Mouse (Mus musculus) liver, embryonic 13.5 days (tissue): Measurements from ENCODE around the gene Snai3. TPM values are rescaled to one million over a fixed set of nuclear protein-coding genes. Genes with fewer than 3 reads are reported as not detected.

Experiments used
- ATAC-seq: fragments of 200-750 bp; cut with Nextera tagmentation; 2 replicates; pipeline ENCODE4 v1.8.0; 2017; ENCODE audit warnings: low read depth, mild to moderate bottlenecking, moderate number of reproducible peaks, moderate library complexity
- DNase-seq: peaks from one replicate; pipeline ENCODE4 v3.0.0; 2022
- H3K27ac ChIP-seq: fragments of 300-500 bp; sonication (generic); 2 replicates; pipeline ENCODE4 v1.5.1; 2015; ENCODE audit warnings: moderate library complexity, mild to moderate bottlenecking, inconsistent platforms
- H3K27me3 ChIP-seq: fragments of 300-500 bp; sonication (generic); 2 replicates; pipeline ENCODE4 v1.6.1; 2015; ENCODE audit warnings: mild to moderate bottlenecking, inconsistent platforms
- H3K36me3 ChIP-seq: fragments of 300-500 bp; sonication (generic); 2 replicates; pipeline ENCODE4 v1.6.1; 2015; ENCODE audit warnings: mild to moderate bottlenecking, inconsistent platforms
- H3K4me1 ChIP-seq: fragments of 300-500 bp; sonication (generic); replicated peaks from 2 replicates; pipeline ENCODE4 v1.6.1; 2015; ENCODE audit warnings: inconsistent platforms
- H3K4me2 ChIP-seq: fragments of 300-500 bp; sonication (generic); 2 replicates; pipeline ENCODE4 v1.6.1; 2015; ENCODE audit warnings: inconsistent platforms, mild to moderate bottlenecking, moderate library complexity
- H3K4me3 ChIP-seq: fragments of 300-500 bp; sonication (generic); replicated peaks from 2 replicates; pipeline ENCODE4 v1.5.1; 2015; ENCODE audit warnings: mild to moderate bottlenecking, inconsistent platforms
- H3K9ac ChIP-seq: fragments of 300-500 bp; sonication (generic); 2 replicates; pipeline ENCODE4 v1.6.1; 2015; ENCODE audit warnings: mild to moderate bottlenecking, inconsistent platforms
- H3K9me3 ChIP-seq: fragments of 300-500 bp; sonication (generic); replicated peaks from 2 replicates; pipeline ENCODE4 v1.6.1; 2016; ENCODE audit warnings: inconsistent platforms
- WGBS: fragments of 180-500 bp; shearing (Covaris S2); methylation state at CpG from one replicate; pipeline ENCODE4 v1.1.7; 2015; ENCODE audit not compliant: insufficient replicate concordance; 5-methylcytosine and 5-hydroxymethylcytosine counted together
- polyA plus RNA-seq: library from polyadenylated mRNA; unstranded; fragments of >200 nt; fragmentation: Nextera tagmentation; extraction: Ambion mirVana; gene quantifications from 2 replicates; pipeline ENCODE4 v1.2.1, GENCODE M21; 2015

Gene Snai3
- 0.20 and 0.31 TPM in 2 replicates for polyA plus RNA-seq

GRCm38 (mm10) chr8:122460524-122461472, at the start of gene Snai3:
Gene Snai3, minus strand, starts transcription at chr8:122460733.
- peak; percentile 42 for DNase-seq
- H3K27me3 ChIP-seq: peaks cover 73% of the 10 kb centered on the region

GRCm38 (mm10) chr8:122500856-122501255, 40.3 kb upstream of the Snai3 start:
- H3K4me2 ChIP-seq: no peak overlapping the region
- ATAC-seq (peak; percentile 58), DNase-seq (peak; percentile 67)
- no peak overlapping the region for H3K27ac ChIP-seq
- 43% methylated on average over 10 of the region's 10 CpGs for WGBS
- no peak overlapping the region for H3K9ac ChIP-seq
- no peak overlapping the region for H3K4me3 ChIP-seq
- H3K27me3 ChIP-seq: no peaks in the 10 kb centered on the region
- H3K4me1 ChIP-seq: peaks cover 4% of the 10 kb centered on the region; the same call in 1 of the 2 replicates
- peaks cover 98% of the 10 kb centered on the region for H3K36me3 ChIP-seq
- no peaks in the 10 kb centered on the region for H3K9me3 ChIP-seq

More at GRCm38 (mm10) chr8:122460524-122461472, at the start of gene Snai3:
- Histone ChIP-seq H3K36me3 (no peaks in the 10 kb centered on the region), H3K4me2 (peak within 1 kb of the TSS; percentile 64), H3K9ac (no peak within 1 kb of the TSS), H3K9me3 (no peaks in the 10 kb centered on the region), H3K27ac (no peak within 1 kb of the TSS), H3K4me3 (peak within 1 kb of the TSS; percentile 43), H3K4me1 (peaks cover 55% of the 10 kb centered on the region)
- 5% methylated on average over 56 of the region's 56 CpGs for WGBS
- peak; percentile 63 for ATAC-seq

GRCm38 (mm10) chr8:122497912-122498311, 37.4 kb upstream of the Snai3 start:
- Histone ChIP-seq H3K4me3 (no peak overlapping the region), H3K4me1 (peaks cover 4% of the 10 kb centered on the region; the same call in 1 of the 2 replicates), H3K4me2 (no peak overlapping the region), H3K36me3 (peaks cover 99% of the 10 kb centered on the region), H3K9me3 (no peaks in the 10 kb centered on the region), H3K27me3 (no peaks in the 10 kb centered on the region), H3K27ac (peak overlapping the region; percentile 34; the same call in 1 of the 2 replicates), H3K9ac (no peak overlapping the region)
- no peak for ATAC-seq
- no peak for DNase-seq
- 77% methylated on average over 17 of the region's 17 CpGs for WGBS

- H3K4me3 ChIP-seq: no peak overlapping the region
- H3K36me3 ChIP-seq: peaks cover 99% of the 10 kb centered on the region
- no peak overlapping the region for H3K4me2 ChIP-seq
- H3K27ac ChIP-seq: peak overlapping the region; percentile 34; the same call in 1 of the 2 replicates
- no peaks in the 10 kb centered on the region for H3K9me3 ChIP-seq
- no peak overlapping the region for H3K9ac ChIP-seq
- peaks cover 4% of the 10 kb centered on the region; the same call in 1 of the 2 replicates for H3K4me1 ChIP-seq
- 83% methylated on average over 12 of the region's 12 CpGs for WGBS
- ATAC-seq: no peak
- no peaks in the 10 kb centered on the region for H3K27me3 ChIP-seq
- no peak for DNase-seq
Observed at GRCm38 (mm10) chr8:122497016-122497734, 36.6 kb upstream of the Snai3 start.

GRCm38 (mm10) chr8:122488387-122488786, 27.9 kb upstream of the Snai3 start:
- Histone ChIP-seq H3K27me3 (no peaks in the 10 kb centered on the region), H3K36me3 (peaks cover 99% of the 10 kb centered on the region), H3K4me1 (no peaks in the 10 kb centered on the region), H3K9ac (no peak overlapping the region), H3K4me3 (no peak overlapping the region), H3K9me3 (no peaks in the 10 kb centered on the region), H3K4me2 (no peak overlapping the region), H3K27ac (no peak overlapping the region)
- 95% methylated on average over 9 of the region's 9 CpGs for WGBS
- DNase-seq (no peak), ATAC-seq (no peak)

GRCm38 (mm10) chr8:122484831-122485230, 24.3 kb upstream of the Snai3 start:
- H3K36me3 ChIP-seq: peaks cover 100% of the 10 kb centered on the region
- 75% methylated on average over 12 of the region's 12 CpGs for WGBS
- no peak for ATAC-seq

GRCm38 (mm10) chr8:122483877-122484276, 23.3 kb upstream of the Snai3 start:
- Histone ChIP-seq H3K4me3 (no peak overlapping the region), H3K27me3 (no peaks in the 10 kb centered on the region), H3K36me3 (peaks cover 100% of the 10 kb centered on the region), H3K9me3 (no peaks in the 10 kb centered on the region), H3K4me2 (no peak overlapping the region), H3K9ac (no peak overlapping the region), H3K4me1 (no peaks in the 10 kb centered on the region), H3K27ac (no peak overlapping the region)
- 96% methylated on average over 7 of the region's 7 CpGs for WGBS
- ATAC-seq (no peak), DNase-seq (no peak)

More at GRCm38 (mm10) chr8:122484831-122485230, 24.3 kb upstream of the Snai3 start:
- no peak overlapping the region for H3K9ac ChIP-seq
- H3K27me3 ChIP-seq: no peaks in the 10 kb centered on the region
- no peaks in the 10 kb centered on the region for H3K4me1 ChIP-seq
- no peak overlapping the region for H3K27ac ChIP-seq
- H3K4me3 ChIP-seq: no peak overlapping the region
- H3K4me2 ChIP-seq: no peak overlapping the region
- DNase-seq: no peak
- H3K9me3 ChIP-seq: no peaks in the 10 kb centered on the region

GRCm38 (mm10) chr8:122482448-122482847, 21.9 kb upstream of the Snai3 start:
- ATAC-seq (no peak), DNase-seq (no peak)
- Histone ChIP-seq H3K27ac (no peak overlapping the region), H3K36me3 (peaks cover 100% of the 10 kb centered on the region), H3K9ac (no peak overlapping the region), H3K4me1 (peaks cover 3% of the 10 kb centered on the region; the same call in 1 of the 2 replicates), H3K4me3 (no peak overlapping the region), H3K4me2 (no peak overlapping the region), H3K9me3 (no peaks in the 10 kb centered on the region), H3K27me3 (no peaks in the 10 kb centered on the region)
- 94% methylated on average over 8 of the region's 8 CpGs for WGBS

- Histone ChIP-seq H3K9ac (peak within 1 kb of the TSS; percentile 96), H3K4me1 (peaks cover 41% of the 10 kb centered on the region), H3K27ac (peak within 1 kb of the TSS; percentile 84), H3K4me3 (peak within 1 kb of the TSS; percentile 99), H3K4me2 (peak within 1 kb of the TSS; percentile 92), H3K36me3 (peaks cover 55% of the 10 kb centered on the region), H3K27me3 (no peaks in the 10 kb centered on the region), H3K9me3 (no peaks in the 10 kb centered on the region)
- peak; percentile 89 for DNase-seq
- peak; percentile 84 for ATAC-seq
- under 1% methylated on average over 99 of the region's 103 CpGs for WGBS
Observed at GRCm38 (mm10) chr8:122475580-122476320, 15.2 kb upstream of the Snai3 start, which contains the start of the genes Rnf166 and Ctu2. Gene Rnf166, minus strand, starts transcription at chr8:122476064. Gene Ctu2, plus strand, starts transcription at chr8:122476143.

- DNase-seq: peak; percentile 35
- Histone ChIP-seq H3K9ac (peak overlapping the region; percentile 96), H3K27ac (peak overlapping the region; percentile 84), H3K4me1 (peaks cover 42% of the 10 kb centered on the region), H3K27me3 (no peaks in the 10 kb centered on the region), H3K9me3 (no peaks in the 10 kb centered on the region), H3K4me2 (peak overlapping the region; percentile 92), H3K36me3 (peaks cover 48% of the 10 kb centered on the region), H3K4me3 (peak overlapping the region; percentile 99)
- WGBS: 4% methylated on average over 16 of the region's 16 CpGs
- ATAC-seq: peak; percentile 49
Observed at GRCm38 (mm10) chr8:122474951-122475560, 14.5 kb upstream of the Snai3 start.
